Comparison of ENCODE assay signal across 12 mouse cellular contexts in the genomic region with DNA sequence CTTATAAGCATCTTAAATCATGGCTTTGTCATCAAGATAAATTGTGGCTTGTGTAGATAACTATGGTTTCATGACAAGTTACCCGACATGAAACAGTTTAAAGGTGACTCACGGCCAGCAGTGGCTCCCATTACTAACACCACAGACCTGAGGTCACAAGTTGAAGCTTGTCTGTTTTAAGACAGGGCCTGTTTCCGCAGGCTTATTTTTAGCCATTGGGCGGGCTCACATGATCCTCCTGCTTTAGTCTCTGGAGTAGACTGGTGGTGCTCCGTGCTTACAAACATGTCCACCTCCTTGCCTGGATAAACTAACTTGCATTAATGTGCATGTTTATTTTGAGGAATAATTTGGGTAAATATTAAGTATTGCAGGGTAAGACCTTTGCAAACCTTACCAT. TPM values are rescaled to one million over a fixed set of nuclear protein-coding genes. Genes with fewer than 3 reads are reported as not detected.
A peak's percentile ranks its signal among the peaks of the same experiment; 100 is the strongest.
DNase-seq lines count a peak whose midpoint lies in the region; ATAC-seq and TF ChIP-seq lines count a peak whose summit lies in the region.
"Had no signal": no experiment of that assay in that cellular context is flagged by ENCODE, and none has a peak within 500 bp of the region (broad histone marks: within the 10 kb centered on the region; RNA-seq: fewer than 3 reads in every experiment).

No protein-coding gene starts in this region.

- 67% methylated on average over 5 of the region's 5 CpGs for WGBS in embryonic facial prominence, embryonic 14.5 days
- WGBS in heart, embryonic 12.5 days = 33% methylated on average over 5 of the region's 5 CpGs

- TF ChIP-seq CTCF in layer of hippocampus, adult 2 months (conservative IDR thresholded peaks at IDR 0.05) = no peak

- H3K27ac ChIP-seq in layer of hippocampus, adult 2 months = no peak overlapping the region
- no peak overlapping the region for H3K27ac ChIP-seq in embryonic facial prominence, embryonic 14.5 days (replicated peaks; ENCODE audit: low read depth, low read length)
- H3K27ac ChIP-seq in heart, embryonic 12.5 days (ENCODE audit: poor library complexity, severe bottlenecking) = peak overlapping the region; percentile 81
- H3K27ac ChIP-seq: forebrain, embryonic 13.5 days; limb, embryonic 12.5 days; neural tube, embryonic 12.5 days had no signal

- H3K4me1 ChIP-seq in embryonic facial prominence, embryonic 14.5 days (ENCODE audit: control insufficient read depth, insufficient read depth, low read length) = no peaks in the 10 kb centered on the region
- peaks cover 18% of the 10 kb centered on the region for H3K4me1 ChIP-seq in heart, embryonic 12.5 days (replicated peaks)
- H3K4me1 ChIP-seq: forebrain, embryonic 13.5 days; limb, embryonic 12.5 days; neural tube, embryonic 12.5 days had no signal

- peak; percentile 60 for DNase-seq in layer of hippocampus, adult 11-12 months (ENCODE audit: low spot score)
- DNase-seq in layer of hippocampus, adult 2 months (ENCODE audit: low spot score in 2 of 2) = no peak
- peak; percentile 32 for DNase-seq in embryonic facial prominence, embryonic 14.5 days (ENCODE audit: low spot score)
- peak; percentile 36 to 37 for DNase-seq in kidney, postnatal 36 days
- no peak for DNase-seq in thymus, postnatal 0 days (ENCODE audit: low spot score)
- DNase-seq in embryo, embryonic 9.5 days (ENCODE audit: extremely low spot score) = no peak
- DNase-seq: retina, postnatal 1 day had no signal

- no peak overlapping the region for H3K4me3 ChIP-seq in layer of hippocampus, adult 2 months
- no peak overlapping the region for H3K4me3 ChIP-seq in embryonic facial prominence, embryonic 14.5 days (ENCODE audit: low read depth, low read length)
- H3K4me3 ChIP-seq in heart, embryonic 12.5 days = no peak overlapping the region
- H3K4me3 ChIP-seq: forebrain, embryonic 13.5 days; limb, embryonic 12.5 days; neural tube, embryonic 12.5 days had no signal

- no peaks in the 10 kb centered on the region for H3K9me3 ChIP-seq in embryonic facial prominence, embryonic 14.5 days (ENCODE audit: control insufficient read depth, low read length)
- H3K9me3 ChIP-seq in heart, embryonic 12.5 days (replicated peaks) = no peaks in the 10 kb centered on the region
- H3K9me3 ChIP-seq: forebrain, embryonic 13.5 days; limb, embryonic 12.5 days; neural tube, embryonic 12.5 days had no signal

- 0 out of 2 replicates have a peak, but pooled peaks have one; percentile 44 for ATAC-seq in embryonic facial prominence, embryonic 14.5 days (ENCODE audit: low read depth)
- peak; percentile 73 for ATAC-seq in heart, embryonic 12.5 days (ENCODE audit: insufficient number of reproducible peaks, low FRiP score)
- ATAC-seq: forebrain, embryonic 13.5 days had no signal

- H3K36me3 ChIP-seq in embryonic facial prominence, embryonic 14.5 days (ENCODE audit: control insufficient read depth, insufficient read depth, low read length) = peaks cover 90% of the 10 kb centered on the region
- peaks cover 63% of the 10 kb centered on the region for H3K36me3 ChIP-seq in heart, embryonic 12.5 days

- H3K27me3 ChIP-seq in embryonic facial prominence, embryonic 14.5 days (replicated peaks; ENCODE audit: control insufficient read depth, insufficient read depth, low read length) = no peaks in the 10 kb centered on the region
- H3K27me3 ChIP-seq in heart, embryonic 12.5 days (replicated peaks) = no peaks in the 10 kb centered on the region
- H3K27me3 ChIP-seq: forebrain, embryonic 13.5 days; limb, embryonic 12.5 days; neural tube, embryonic 12.5 days had no signal

- no peak overlapping the region for H3K9ac ChIP-seq in embryonic facial prominence, embryonic 14.5 days (ENCODE audit: low read depth, low read length)
- H3K9ac ChIP-seq in heart, embryonic 12.5 days = no peak overlapping the region
- H3K9ac ChIP-seq: forebrain, embryonic 13.5 days; limb, embryonic 12.5 days; neural tube, embryonic 12.5 days had no signal

- no peak overlapping the region for H3K4me2 ChIP-seq in embryonic facial prominence, embryonic 14.5 days (ENCODE audit: low read depth, low read length)
- H3K4me2 ChIP-seq in heart, embryonic 12.5 days = no peak overlapping the region
- H3K4me2 ChIP-seq: forebrain, embryonic 13.5 days; limb, embryonic 12.5 days; midbrain, embryonic 11.5 days; neural tube, embryonic 12.5 days had no signal

RNA-seq across cellular contexts. Expression of a gene that starts 39.8 kb away (rescaled TPM):
- 10 to 100 TPM; 88.5 to 98.8 TPM for total RNA-seq in layer of hippocampus, adult 2 months (2021)
- 71.0 and 80.8 TPM in 2 replicates for polyA plus RNA-seq in embryonic facial prominence, embryonic 14.5 days (2014; fragmentation: Nextera tagmentation; extraction: Ambion mirVana)
- polyA plus RNA-seq in heart, embryonic 12.5 days (2016; fragmentation: Nextera tagmentation; extraction: Ambion mirVana) = 80.8 and 85.4 TPM in 2 replicates
- 65.9 and 78.4 TPM in 2 replicates for polyA plus RNA-seq in thymus, postnatal 0 days (2015; fragmentation: Nextera tagmentation; extraction: Ambion mirVana)

RNA-seq across cellular contexts. Expression of a gene that starts 39.9 kb away (rescaled TPM):
- total RNA-seq in layer of hippocampus, adult 2 months (2021) = 100 to 1,000 TPM; 374 to 406 TPM
- polyA plus RNA-seq in embryonic facial prominence, embryonic 14.5 days (2014; fragmentation: Nextera tagmentation; extraction: Ambion mirVana) = 24.0 and 25.2 TPM in 2 replicates
- 13.2 and 14.9 TPM in 2 replicates for polyA plus RNA-seq in heart, embryonic 12.5 days (2016; fragmentation: Nextera tagmentation; extraction: Ambion mirVana)
- polyA plus RNA-seq in thymus, postnatal 0 days (2015; fragmentation: Nextera tagmentation; extraction: Ambion mirVana) = 14.9 and 16.3 TPM in 2 replicates

RNA-seq across cellular contexts. Expression of a gene that starts 50.7 kb away (rescaled TPM):
- total RNA-seq in layer of hippocampus, adult 2 months (2021) = 10 to 100 TPM; 67.4 to 71.8 TPM
- 42.3 and 48.4 TPM in 2 replicates for polyA plus RNA-seq in embryonic facial prominence, embryonic 14.5 days (2014; fragmentation: Nextera tagmentation; extraction: Ambion mirVana)
- polyA plus RNA-seq in heart, embryonic 12.5 days (2016; fragmentation: Nextera tagmentation; extraction: Ambion mirVana) = 63.2 and 67.6 TPM in 2 replicates
- 3.9 and 4.5 TPM in 2 replicates for polyA plus RNA-seq in thymus, postnatal 0 days (2015; fragmentation: Nextera tagmentation; extraction: Ambion mirVana)

Comparison
In these comparisons a context has a peak if more than half of its experiments do, and no peak if none do; other contexts are left out.
1. DNase-seq: peak in layer of hippocampus, adult 11-12 months (single experiment), embryonic facial prominence, embryonic 14.5 days (single experiment) and kidney, postnatal 36 days (2 of 2); none in layer of hippocampus, adult 2 months (0 of 2), thymus, postnatal 0 days (single experiment) and embryo, embryonic 9.5 days (single experiment).